Mouse (Mus musculus) retina, postnatal 7 days (tissue): Measurements from ENCODE around the gene Nipa1.
A peak's percentile ranks its signal among the peaks of the same experiment; 100 is the strongest.
"Not testable (repeated sequence)": the region's sequence is repeated elsewhere in the genome, so short reads cannot be mapped to it uniquely, and the experiment has no call there.

Experiments
- DNase-seq: peaks from one replicate; pipeline ENCODE4 v3.0.0-alpha.2; 2012; ENCODE audit warnings: low read depth, low spot score

Nipa1 gene

DNA sequence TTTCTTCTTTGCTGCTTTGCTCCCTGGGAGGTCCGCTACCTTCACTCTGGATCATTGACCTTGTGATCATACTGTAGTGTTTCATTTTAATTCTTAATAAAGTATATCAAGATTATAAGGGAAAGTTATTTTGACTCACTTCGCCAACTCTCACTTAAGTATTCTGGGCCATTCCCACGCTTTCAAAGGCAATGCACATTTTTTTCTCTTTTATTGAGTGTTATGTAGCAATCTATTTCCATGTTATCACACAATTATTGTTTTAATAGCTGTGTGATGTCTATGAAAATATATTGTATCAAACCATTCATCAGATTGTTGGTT is at the start of gene Nipa1:
Nipa1 (minus strand) TSS at position 25 of the 324 bp plus-strand sequence.
- DNase-seq, result no peak

DNA sequence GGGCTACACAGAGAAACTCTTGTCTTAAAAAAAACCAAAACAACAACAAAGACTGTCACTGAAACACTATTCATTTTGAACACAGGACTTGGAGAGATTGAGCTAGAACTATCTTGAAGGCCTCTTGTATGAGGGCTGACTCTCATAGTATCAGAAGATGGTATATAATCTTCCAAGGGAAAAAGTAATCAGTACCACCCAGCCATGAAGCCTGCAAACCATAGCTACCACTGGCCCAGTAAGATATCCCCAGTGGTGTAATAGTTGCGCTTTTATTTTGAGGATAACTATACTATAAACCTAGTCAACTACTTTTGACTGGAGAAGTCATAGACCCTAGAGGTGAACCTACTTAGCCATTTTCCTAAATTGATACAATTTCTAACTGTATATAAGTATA is 46.9 kb upstream of the Nipa1 start:
- no peak for DNase-seq

GRCm38 (mm10) chr7:56066136-56066535 is 46.4 kb upstream of the Nipa1 start:
- DNase-seq, result no peak

DNA sequence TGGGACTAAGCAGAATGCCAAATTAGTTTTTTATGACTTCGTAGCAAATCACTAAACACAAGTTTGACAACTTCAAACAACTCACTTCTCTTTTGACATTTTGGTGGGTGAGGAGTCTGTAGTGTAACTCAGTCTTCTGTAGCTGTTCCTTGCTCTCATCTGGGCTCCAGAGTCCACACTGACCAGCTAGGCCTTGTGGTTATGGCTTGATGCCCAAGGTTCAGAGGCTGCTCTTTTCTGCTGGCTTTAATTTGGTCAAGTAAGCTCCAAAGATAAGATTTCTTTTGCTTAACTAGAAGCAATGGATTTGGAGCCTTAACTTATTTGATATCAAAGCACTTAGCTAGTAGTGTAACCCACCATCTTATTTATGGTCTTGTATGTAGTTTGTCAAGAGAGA is 45.1 kb upstream of the Nipa1 start:
- DNase-seq, result no peak

GRCm38 (mm10) chr7:56055338-56055737 is 35.6 kb upstream of the Nipa1 start:
- DNase-seq, result no peak

- DNase-seq, result no peak
Observed at GRCm38 (mm10) chr7:56052996-56053395, 33.2 kb upstream of the Nipa1 start.

- DNase-seq, result no peak
Observed at GRCm38 (mm10) chr7:56050487-56050911, 30.7 kb upstream of the Nipa1 start.

DNA sequence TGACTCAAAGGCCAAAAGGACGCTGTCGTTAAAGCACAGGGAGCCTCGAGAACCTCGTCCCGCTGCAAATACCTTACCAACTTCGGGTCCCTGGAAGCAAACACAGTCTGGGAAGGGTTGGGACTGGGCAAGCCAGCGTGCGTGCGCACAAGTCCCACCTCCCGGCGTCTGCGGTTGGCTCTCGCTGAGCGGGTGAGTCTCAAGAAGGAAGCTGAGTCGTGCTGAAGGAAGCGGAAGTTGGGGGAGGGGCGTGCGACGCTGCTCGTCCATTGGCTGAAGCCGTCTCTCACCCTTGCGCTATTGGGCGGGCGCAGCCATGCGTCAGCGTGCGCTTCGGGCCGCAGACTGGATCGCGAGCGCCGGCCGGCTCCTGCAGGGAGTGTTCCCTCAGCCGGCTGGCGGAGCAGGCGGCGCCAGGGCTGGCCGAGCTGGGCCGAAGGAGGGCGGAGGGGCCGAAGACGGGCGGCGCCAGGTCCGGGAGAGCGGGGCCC is 30.1 kb upstream of the Nipa1 start, which contains the start of gene Herc2:
Herc2 (plus strand) TSS at position 366 of the 491 bp plus-strand sequence.
- DNase-seq, result peak; percentile 99

DNA sequence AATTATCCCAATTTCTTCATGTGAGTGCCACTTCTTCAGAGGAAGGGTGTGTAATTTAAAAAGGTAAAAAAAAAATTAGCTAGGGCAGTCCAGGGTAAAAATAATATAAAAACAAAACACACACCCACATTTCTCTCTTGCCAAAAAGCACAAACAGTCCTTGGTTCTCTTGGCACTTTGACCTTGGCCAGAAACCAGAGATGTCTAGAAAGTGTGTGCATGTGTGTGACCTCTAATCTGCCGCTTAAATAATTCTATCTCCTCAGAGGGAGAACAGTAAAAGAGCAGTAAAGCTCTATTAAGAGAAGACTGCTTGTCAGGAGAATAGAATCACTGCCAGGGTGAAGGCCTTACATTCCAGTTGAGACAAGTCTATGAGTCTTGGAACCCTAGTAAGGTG is 27.4 kb upstream of the Nipa1 start:
- DNase-seq, result no peak

- no peak for DNase-seq
Observed at GRCm38 (mm10) chr7:56044267-56044629, 24.5 kb upstream of the Nipa1 start.

GRCm38 (mm10) chr7:56043577-56044266 is 24.0 kb upstream of the Nipa1 start:
- DNase-seq, result no peak

GRCm38 (mm10) chr7:56042353-56042752 is 22.6 kb upstream of the Nipa1 start:
- DNase-seq, result peak; percentile 51

DNA sequence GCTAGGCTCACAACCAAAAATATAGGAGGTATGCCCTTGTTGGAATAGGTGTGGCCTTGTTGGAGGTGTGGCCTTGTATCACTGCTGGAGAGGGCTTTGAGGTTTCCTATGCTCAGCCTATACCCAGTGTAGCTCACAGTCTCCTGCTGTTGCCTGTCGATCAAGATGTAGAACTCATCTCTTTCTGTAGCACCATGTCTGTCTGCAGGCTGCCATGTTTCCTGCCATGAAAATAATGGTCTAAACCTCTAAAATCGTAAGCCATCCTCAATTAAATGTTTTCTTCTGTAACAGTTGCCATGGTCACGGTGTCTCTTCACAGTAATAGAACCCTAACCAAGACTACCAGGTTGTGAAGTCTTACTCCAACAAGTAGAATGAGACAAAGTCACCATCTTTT is 3.8 kb upstream of the Nipa1 start:
- no peak for DNase-seq

- DNase-seq, result peak; percentile 65
Observed at GRCm38 (mm10) chr7:56018972-56019929, 503 bp downstream of the Nipa1 start.

GRCm38 (mm10) chr7:56018446-56018971 is 1.2 kb downstream of the Nipa1 start:
- no peak for DNase-seq

GRCm38 (mm10) chr7:56017761-56018160 is 2.0 kb downstream of the Nipa1 start:
- DNase-seq, result no peak

DNA sequence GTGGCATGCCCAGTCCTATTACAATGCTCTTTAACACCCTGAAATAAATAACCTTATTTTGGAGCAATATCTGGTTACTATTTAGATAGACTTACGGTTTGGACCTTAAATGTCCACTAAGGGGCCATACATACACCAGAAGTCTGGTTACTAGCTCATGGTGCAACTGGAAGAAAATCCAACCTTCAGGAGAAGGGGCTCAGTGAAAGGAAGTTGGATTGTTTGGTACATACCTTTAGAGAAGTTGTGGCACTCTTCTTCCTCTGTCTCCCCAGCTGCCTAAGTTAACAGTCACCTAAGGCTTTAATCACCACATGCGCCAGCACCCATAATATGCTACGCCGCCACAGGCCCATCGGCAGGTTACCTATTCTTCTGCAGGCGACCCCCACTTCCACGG is 3.9 kb downstream of the Nipa1 start:
- no peak for DNase-seq

- no peak for DNase-seq
Observed at GRCm38 (mm10) chr7:56015172-56015571, 4.6 kb downstream of the Nipa1 start.

GRCm38 (mm10) chr7:56014002-56014702 is 5.6 kb downstream of the Nipa1 start:
- not testable (repeated sequence) for DNase-seq

DNA sequence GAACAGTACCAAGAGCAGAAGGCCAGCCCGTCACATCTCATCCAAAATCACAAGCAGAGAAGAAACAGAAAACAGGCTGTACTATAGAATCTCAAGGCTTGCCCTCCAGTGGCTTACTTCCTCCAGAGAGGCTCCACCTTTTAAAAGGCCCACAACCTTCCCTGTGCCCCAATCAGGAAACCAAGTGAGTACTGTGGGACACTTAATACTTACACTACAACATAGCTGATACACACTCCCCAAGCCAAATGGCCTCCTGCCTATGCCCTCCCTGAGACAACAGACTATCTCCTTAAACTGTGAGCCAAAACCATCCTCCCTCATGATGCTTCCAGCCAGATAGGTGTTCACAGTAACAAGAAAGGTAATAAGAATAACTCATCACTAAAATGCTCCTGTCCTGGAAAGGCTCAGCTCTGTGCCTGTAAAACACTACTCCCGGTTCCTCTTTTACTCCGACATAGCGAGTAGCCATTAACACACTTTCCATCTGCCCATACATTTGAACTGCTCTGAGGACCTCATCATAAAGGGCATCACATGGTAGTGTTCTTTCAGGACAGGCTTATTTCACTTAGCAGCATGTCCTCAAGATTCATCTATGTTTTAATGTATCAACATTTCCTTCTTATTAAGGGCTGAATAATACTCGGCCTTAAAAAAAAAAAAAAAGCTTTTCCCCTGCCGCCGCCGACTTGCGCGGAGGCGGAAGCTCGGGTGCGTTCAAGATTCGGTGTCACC is 6.3 kb downstream of the Nipa1 start:
- DNase-seq, result no peak

- DNase-seq, result no peak
Observed at GRCm38 (mm10) chr7:56011018-56011333, 8.8 kb downstream of the Nipa1 start.
